Mouse (Mus musculus) C2C12 (cell line): ENCODE measurements around the gene Ube4b.

Experiments
- CTCF ChIP-seq: IDR thresholded peaks from one replicate; pipeline ENCODE4 v1.5.1; 2011; ENCODE audit not compliant: control insufficient read depth, insufficient read depth, insufficient read length
- FOSL1 ChIP-seq: IDR thresholded peaks from one replicate; pipeline ENCODE4 v1.8.0; 2011; ENCODE audit warnings: mild to moderate bottlenecking, low read length; ENCODE audit not compliant: poor library complexity, insufficient read depth, severe bottlenecking
- MAX ChIP-seq: IDR thresholded peaks from one replicate; pipeline ENCODE4 v1.6.1; 2011; ENCODE audit warnings: mild to moderate bottlenecking, control low read depth
- MYOD1 ChIP-seq: IDR thresholded peaks from one replicate; pipeline ENCODE4 v1.6.1; 2011; ENCODE audit warnings: low read depth; ENCODE audit not compliant: control insufficient read depth, insufficient read length
- MYOG ChIP-seq: IDR thresholded peaks from one replicate; pipeline ENCODE4 v1.6.1; 2011; ENCODE audit not compliant: control insufficient read depth, insufficient read length; ENCODE audit errors: extremely low read depth
- USF1 ChIP-seq: IDR thresholded peaks from one replicate; pipeline ENCODE4 v1.6.1; 2011; ENCODE audit warnings: low read depth, mild to moderate bottlenecking, control low read depth, moderate library complexity

DNA sequence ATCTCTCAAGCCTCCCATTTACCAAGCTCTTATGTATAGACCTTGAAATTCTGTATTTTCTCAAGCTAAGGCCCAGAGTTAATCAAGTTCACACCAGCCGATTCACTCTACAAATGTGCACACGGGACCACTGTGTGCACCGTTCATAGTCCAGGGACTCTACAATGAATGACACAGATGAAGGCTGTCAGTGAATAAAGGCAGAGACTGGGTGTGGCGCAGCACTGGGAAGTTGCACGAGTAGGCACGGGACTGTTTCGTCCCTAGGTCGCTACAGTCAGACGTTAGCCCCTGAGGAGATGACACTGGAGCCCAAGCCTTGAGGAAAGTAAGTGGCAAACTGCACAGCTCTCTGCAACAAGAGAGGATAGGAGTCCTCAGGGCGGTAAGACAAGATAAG lies 50.5 kb downstream of the Ube4b start:
- no peak for TF ChIP-seq MAX
- TF ChIP-seq MYOD1, result no peak
- TF ChIP-seq CTCF, result no peak
- no peak for TF ChIP-seq USF1
- no peak for TF ChIP-seq MYOG
- no peak for TF ChIP-seq FOSL1
